Comparison of ENCODE assay signal across 13 mouse cellular contexts in the genomic region with DNA sequence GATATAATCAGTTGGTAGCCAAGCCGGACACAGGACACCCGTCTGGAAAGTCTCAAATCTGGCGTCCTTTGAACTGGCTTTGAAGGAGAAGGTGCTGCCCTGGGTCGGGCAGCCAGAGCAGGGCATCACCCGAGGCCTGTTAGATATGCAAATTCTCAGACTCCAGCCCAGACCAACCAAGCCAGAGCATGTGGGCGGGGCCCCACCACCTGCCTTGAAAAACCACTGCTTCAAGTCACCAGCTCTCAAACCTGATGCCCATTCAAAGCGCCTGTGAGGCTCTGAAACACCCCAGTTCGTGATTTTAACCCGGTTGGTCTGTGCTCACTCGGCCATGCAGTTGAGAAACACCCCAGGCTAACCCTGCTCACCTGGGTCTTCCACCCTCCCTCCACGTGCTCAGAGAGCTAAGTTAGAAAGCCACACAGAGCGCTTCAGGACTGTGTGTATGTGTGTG.
DNase-seq lines count a peak whose midpoint lies in the region; ATAC-seq lines count a peak whose summit lies in the region.
"Had no signal": no experiment of that assay in that cellular context is flagged by ENCODE, and none has a peak within 500 bp of the region (broad histone marks: within the 10 kb centered on the region; RNA-seq: fewer than 3 reads in every experiment).

No protein-coding gene starts in this region.

- peak; percentile 66 for ATAC-seq in kidney, embryonic 15.5 days (replicated peaks; ENCODE audit: low FRiP score)
- peak; percentile 70 for ATAC-seq in megakaryocyte-erythroid progenitor cell, adult 5-6 weeks (replicated peaks; ENCODE audit: low FRiP score, low TSS enrichment, poor library complexity, severe bottlenecking)
- no peak for ATAC-seq in hindbrain, embryonic 13.5 days (ENCODE audit: low FRiP score)

- H3K4me1 ChIP-seq in kidney, embryonic 15.5 days: peaks cover 28% of the 10 kb centered on the region; the same call in 1 of the 2 replicates
- H3K4me1 ChIP-seq in hindbrain, embryonic 13.5 days (replicated peaks): 0 out of 2 replicates have a peak, but pooled peaks cover 5% of the 10 kb centered on the region

- H3K9ac ChIP-seq in kidney, embryonic 15.5 days: no peak overlapping the region
- H3K9ac ChIP-seq in hindbrain, embryonic 13.5 days: no peak overlapping the region
- H3K9ac ChIP-seq: embryonic facial prominence, embryonic 12.5 days; hindbrain, embryonic 14.5 days; liver, embryonic 14.5 days had no signal

- peak overlapping the region; percentile 52 for H3K27ac ChIP-seq in kidney, embryonic 15.5 days
- no peak overlapping the region for H3K27ac ChIP-seq in hindbrain, embryonic 13.5 days
- H3K27ac ChIP-seq: embryonic facial prominence, embryonic 12.5 days; hindbrain, embryonic 14.5 days; liver, embryonic 14.5 days had no signal

- no peaks in the 10 kb centered on the region for H3K36me3 ChIP-seq in kidney, embryonic 15.5 days
- no peaks in the 10 kb centered on the region for H3K36me3 ChIP-seq in hindbrain, embryonic 13.5 days
- H3K36me3 ChIP-seq: embryonic facial prominence, embryonic 12.5 days; G1E had no signal

- H3K4me3 ChIP-seq in kidney, embryonic 15.5 days (replicated peaks): no peak overlapping the region
- H3K4me3 ChIP-seq in hindbrain, embryonic 13.5 days: no peak overlapping the region
- H3K4me3 ChIP-seq: embryonic facial prominence, embryonic 12.5 days had no signal

- DNase-seq in embryo, embryonic 11 days: peak; percentile 43
- no peak for DNase-seq in embryo, embryonic 10.5 days (ENCODE audit: low spot score)
- DNase-seq in MN1 (ENCODE audit: low spot score): peak; percentile 87
- DNase-seq in yolk sac, embryonic 10.5 days (ENCODE audit: low spot score): no peak
- DNase-seq in left cerebral cortex, adult 18-20 months (ENCODE audit: low spot score in 2 of 2): no peak
- DNase-seq: cerebellum, adult 18-20 months had no signal

- no peaks in the 10 kb centered on the region for H3K9me3 ChIP-seq in kidney, embryonic 15.5 days (replicated peaks)
- H3K9me3 ChIP-seq in hindbrain, embryonic 13.5 days: no peaks in the 10 kb centered on the region
- H3K9me3 ChIP-seq: embryonic facial prominence, embryonic 12.5 days; G1E had no signal

- WGBS in kidney, embryonic 15.5 days: 24% methylated on average over 12 of the region's 12 CpGs
- WGBS in hindbrain, embryonic 13.5 days: 34% methylated on average over 12 of the region's 12 CpGs

- H3K4me2 ChIP-seq in kidney, embryonic 15.5 days: no peak overlapping the region
- no peak overlapping the region for H3K4me2 ChIP-seq in hindbrain, embryonic 13.5 days
- H3K4me2 ChIP-seq: embryonic facial prominence, embryonic 12.5 days; hindbrain, embryonic 14.5 days had no signal

- no peaks in the 10 kb centered on the region for H3K27me3 ChIP-seq in kidney, embryonic 15.5 days
- H3K27me3 ChIP-seq in hindbrain, embryonic 13.5 days: 0 out of 2 replicates have a peak, but pooled peaks cover 4% of the 10 kb centered on the region
- H3K27me3 ChIP-seq: embryonic facial prominence, embryonic 12.5 days had no signal

Comparison
In these comparisons a context has a peak if more than half of its experiments do, and no peak if none do; other contexts are left out.
1. DNase-seq: peak in embryo, embryonic 11 days (single experiment) and MN1 (single experiment); none in embryo, embryonic 10.5 days (single experiment), yolk sac, embryonic 10.5 days (single experiment) and left cerebral cortex, adult 18-20 months (0 of 2).